Mouse (Mus musculus) brain, embryonic 14.5 days (tissue): ENCODE measurements around the gene Smagp.

Experiments
- CTCF ChIP-seq: fragments of 200-500 bp; IDR thresholded peaks from 2 replicates; pipeline ENCODE4 v1.5.1; 2012; ENCODE audit warnings: inconsistent platforms, mild to moderate bottlenecking, moderate library complexity, borderline replicate concordance; ENCODE audit not compliant: insufficient read depth, insufficient read length; ENCODE audit errors: extremely low read depth
- POLR2A ChIP-seq: fragments of 200-500 bp; IDR thresholded peaks from 2 replicates; pipeline ENCODE4 v1.6.1; 2012; ENCODE audit warnings: mild to moderate bottlenecking, inconsistent platforms, borderline replicate concordance; ENCODE audit not compliant: poor library complexity, insufficient read depth, insufficient read length, severe bottlenecking; ENCODE audit errors: extremely low read depth

DNA sequence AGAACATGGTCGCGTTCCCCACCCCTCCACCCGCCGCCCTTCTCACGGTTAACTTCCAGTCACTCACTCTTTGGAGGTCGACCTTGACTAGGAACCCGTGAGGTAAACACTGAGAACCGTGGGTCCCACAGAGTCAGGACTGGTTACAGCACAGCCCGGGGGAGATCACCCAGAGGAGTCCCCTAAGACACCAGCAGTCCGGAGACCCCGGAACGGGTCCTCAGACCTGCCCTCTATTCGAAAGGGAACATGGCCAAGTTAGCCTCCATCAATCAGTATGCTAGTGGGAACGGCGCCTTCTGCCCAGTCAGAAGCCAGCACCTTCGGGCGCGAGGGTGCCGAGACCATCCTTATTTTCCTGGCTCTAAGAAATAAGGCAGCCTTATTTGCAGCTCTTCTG is 20.5 kb downstream of the Smagp start:
- TF ChIP-seq POLR2A (no peak), CTCF (no peak)
